Mouse (Mus musculus) cortical plate, adult 2 months (tissue): ENCODE data around the gene Bbs9.

Source experiments
- CTCF ChIP-seq: fragments of 200-500 bp; IDR thresholded peaks from 2 replicates; pipeline ENCODE4 v1.5.1; 2011; ENCODE audit warnings: mild to moderate bottlenecking, control low read depth, low read length; ENCODE audit not compliant: insufficient read depth; ENCODE audit errors: extremely low read depth
- POLR2A ChIP-seq: fragments of 200-500 bp; IDR thresholded peaks from 2 replicates; pipeline ENCODE4 v1.6.1; 2011; ENCODE audit warnings: mild to moderate bottlenecking, low read length, control low read depth; ENCODE audit not compliant: insufficient read depth; ENCODE audit errors: extremely low read depth

DNA sequence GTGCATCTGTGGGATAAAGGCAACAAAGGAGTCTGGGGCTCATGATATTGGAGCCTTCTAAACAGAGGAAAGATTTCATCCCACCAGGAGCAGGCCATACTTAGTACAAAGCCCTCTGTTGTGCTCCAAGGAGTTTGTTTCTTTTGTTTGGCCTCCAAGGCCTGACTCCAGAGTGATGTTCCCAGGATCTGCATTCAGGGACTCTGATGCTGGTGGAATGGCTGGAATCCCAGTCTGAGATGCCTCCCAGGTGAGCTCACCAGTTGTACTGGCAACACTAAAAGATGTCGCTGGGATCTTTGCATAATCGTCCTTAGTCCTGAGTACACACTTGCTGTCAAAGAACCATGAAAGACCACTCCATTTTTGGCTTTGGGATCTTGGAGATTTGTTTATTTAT is 41.4 kb upstream of the Bbs9 start:
- TF ChIP-seq CTCF: no peak
- no peak for TF ChIP-seq POLR2A
